Mouse (Mus musculus): Measurements from ENCODE around the gene Pik3ap1. TPM values are rescaled to one million over a fixed set of nuclear protein-coding genes. Genes with fewer than 3 reads are reported as not detected.
A peak's percentile ranks its signal among the peaks of the same experiment; 100 is the strongest.

The Pik3ap1 gene
- polyA plus RNA-seq, 1 experiment from 2014 or later: 1.3 TPM

- Histone ChIP-seq H3K4me3 (no peak overlapping the region), H3K9ac (no peak overlapping the region)
Measured at GRCm38 (mm10) chr19:41345028-41345741, 39.7 kb downstream of the Pik3ap1 start.

GRCm38 (mm10) chr19:41344666-41345027, 40.3 kb downstream of the Pik3ap1 start:
- no peaks in the 10 kb centered on the region for H3K27me3 ChIP-seq (replicated peaks)
- no peak for ATAC-seq (ENCODE audit: insufficient number of reproducible peaks, low FRiP score)
- WGBS: 82% methylated on average over 8 of the region's 8 CpGs
- H3K4me2 ChIP-seq: no peak overlapping the region
- no peak overlapping the region for H3K9ac ChIP-seq
- no peaks in the 10 kb centered on the region for H3K36me3 ChIP-seq
- no peak overlapping the region for H3K4me3 ChIP-seq
- no peak overlapping the region for H3K27ac ChIP-seq (ENCODE audit: poor library complexity, severe bottlenecking)
- peaks cover 7% of the 10 kb centered on the region for H3K4me1 ChIP-seq (replicated peaks)
- H3K9me3 ChIP-seq (replicated peaks): no peaks in the 10 kb centered on the region

More at GRCm38 (mm10) chr19:41345028-41345741, 39.7 kb downstream of the Pik3ap1 start:
- no peak for ATAC-seq (ENCODE audit: insufficient number of reproducible peaks, low FRiP score)
- H3K27me3 ChIP-seq (replicated peaks): no peaks in the 10 kb centered on the region
- peak overlapping the region; percentile 14; the same call in 1 of the 2 replicates for H3K4me2 ChIP-seq
- H3K9me3 ChIP-seq (replicated peaks): no peaks in the 10 kb centered on the region
- 63% methylated on average over 11 of the region's 11 CpGs for WGBS
- no peak overlapping the region for H3K27ac ChIP-seq (ENCODE audit: poor library complexity, severe bottlenecking)
- H3K4me1 ChIP-seq (replicated peaks): peaks cover 7% of the 10 kb centered on the region
- H3K36me3 ChIP-seq: no peaks in the 10 kb centered on the region

- Histone ChIP-seq H3K4me1 (replicated peaks) (peaks cover 13% of the 10 kb centered on the region), H3K9me3 (replicated peaks) (no peaks in the 10 kb centered on the region), H3K36me3 (no peaks in the 10 kb centered on the region), H3K4me2 (no peak overlapping the region), H3K27me3 (replicated peaks) (no peaks in the 10 kb centered on the region), H3K27ac (ENCODE audit: poor library complexity, severe bottlenecking) (no peak overlapping the region), H3K9ac (no peak overlapping the region), H3K4me3 (no peak overlapping the region)
- 78% methylated on average over 6 of the region's 6 CpGs for WGBS
- no peak for ATAC-seq (ENCODE audit: insufficient number of reproducible peaks, low FRiP score)
Measured at GRCm38 (mm10) chr19:41342592-41343090, 42.3 kb downstream of the Pik3ap1 start.

DNA sequence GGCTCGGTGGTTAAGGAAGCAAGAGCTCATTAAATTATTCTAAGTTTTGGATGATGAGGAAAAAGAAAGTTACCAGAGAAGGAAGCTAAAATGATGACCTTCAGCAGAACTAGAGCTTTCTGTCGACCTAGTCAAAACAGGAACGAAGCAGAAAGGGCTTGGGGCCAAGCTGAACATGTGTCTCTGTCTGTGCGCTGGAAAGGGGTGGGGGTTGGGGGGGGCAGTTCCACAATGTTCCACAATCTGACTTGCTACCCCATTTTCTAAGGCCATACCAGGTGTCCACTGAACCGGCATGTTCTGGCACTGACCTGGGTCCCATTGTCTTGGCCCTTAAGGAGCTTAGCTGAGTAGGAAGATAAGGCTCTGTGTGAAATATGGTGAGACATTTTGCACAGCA, 43.2 kb downstream of the Pik3ap1 start:
- Histone ChIP-seq H3K36me3 (no peaks in the 10 kb centered on the region), H3K4me3 (no peak overlapping the region), H3K4me1 (replicated peaks) (peaks cover 13% of the 10 kb centered on the region), H3K27ac (ENCODE audit: poor library complexity, severe bottlenecking) (no peak overlapping the region), H3K9me3 (replicated peaks) (no peaks in the 10 kb centered on the region), H3K27me3 (replicated peaks) (no peaks in the 10 kb centered on the region), H3K9ac (no peak overlapping the region), H3K4me2 (no peak overlapping the region)
- ATAC-seq (ENCODE audit: insufficient number of reproducible peaks, low FRiP score): no peak
- WGBS: 78% methylated on average over 5 of the region's 5 CpGs

DNA sequence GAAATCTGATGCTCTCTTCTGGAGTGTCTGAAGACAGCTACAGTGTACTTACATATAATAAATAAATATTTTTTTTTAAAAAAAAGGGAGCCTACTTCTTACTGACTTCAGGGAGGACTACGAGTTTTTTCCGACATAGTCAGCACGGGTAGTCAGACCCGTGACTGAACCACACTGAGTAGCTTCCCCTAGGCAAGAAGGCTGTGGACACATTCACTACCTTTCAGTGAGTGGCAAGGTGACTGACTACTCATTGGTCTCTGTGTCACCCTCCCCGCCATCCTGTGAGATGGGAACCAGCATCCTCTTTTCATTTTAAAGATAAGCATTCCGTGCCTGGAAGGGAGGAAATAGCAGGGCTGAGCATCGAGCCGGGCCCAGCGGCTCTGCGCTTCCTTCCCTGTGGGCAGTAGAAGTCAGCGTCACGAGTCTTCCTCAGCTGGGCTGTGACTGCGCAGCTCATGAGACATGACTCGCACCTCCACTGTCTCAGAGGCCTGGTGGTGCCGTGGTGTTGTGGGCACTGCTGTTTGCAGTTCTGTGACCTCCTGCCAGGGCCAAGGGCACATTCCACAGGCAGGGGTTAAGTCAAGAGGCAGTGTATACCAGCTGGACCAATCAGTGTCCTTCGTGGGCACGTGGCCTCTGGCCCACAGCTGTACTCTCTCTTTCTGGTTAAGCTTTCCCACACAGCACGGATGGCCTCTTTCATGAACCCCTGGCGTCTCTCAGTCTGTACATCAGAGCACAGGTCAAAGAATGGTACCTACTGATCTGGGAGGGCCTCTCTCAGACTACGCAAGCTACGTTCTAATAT, 45.7 kb downstream of the Pik3ap1 start:
- Histone ChIP-seq H3K9ac (no peak overlapping the region), H3K4me3 (no peak overlapping the region), H3K4me2 (0 out of 2 replicates have a peak overlapping the region, but pooled peaks have one; percentile 4), H3K4me1 (replicated peaks) (peaks cover 6% of the 10 kb centered on the region), H3K27me3 (replicated peaks) (no peaks in the 10 kb centered on the region), H3K36me3 (no peaks in the 10 kb centered on the region), H3K9me3 (replicated peaks) (no peaks in the 10 kb centered on the region), H3K27ac (ENCODE audit: poor library complexity, severe bottlenecking) (no peak overlapping the region)
- WGBS: 44% methylated on average over 21 of the region's 21 CpGs
- peak; percentile 29; the same call in 1 of the 2 replicates for ATAC-seq (ENCODE audit: insufficient number of reproducible peaks, low FRiP score)

- Histone ChIP-seq H3K9ac (no peak overlapping the region), H3K27ac (ENCODE audit: poor library complexity, severe bottlenecking) (no peak overlapping the region), H3K4me1 (replicated peaks) (peaks cover 6% of the 10 kb centered on the region), H3K9me3 (replicated peaks) (no peaks in the 10 kb centered on the region; the same call in 1 of the 2 replicates), H3K4me2 (no peak overlapping the region), H3K27me3 (replicated peaks) (no peaks in the 10 kb centered on the region), H3K4me3 (no peak overlapping the region), H3K36me3 (no peaks in the 10 kb centered on the region)
- 83% methylated on average over 6 of the region's 6 CpGs for WGBS
- no peak for ATAC-seq (ENCODE audit: insufficient number of reproducible peaks, low FRiP score)
Measured at GRCm38 (mm10) chr19:41338379-41338778, 46.5 kb downstream of the Pik3ap1 start.

DNA sequence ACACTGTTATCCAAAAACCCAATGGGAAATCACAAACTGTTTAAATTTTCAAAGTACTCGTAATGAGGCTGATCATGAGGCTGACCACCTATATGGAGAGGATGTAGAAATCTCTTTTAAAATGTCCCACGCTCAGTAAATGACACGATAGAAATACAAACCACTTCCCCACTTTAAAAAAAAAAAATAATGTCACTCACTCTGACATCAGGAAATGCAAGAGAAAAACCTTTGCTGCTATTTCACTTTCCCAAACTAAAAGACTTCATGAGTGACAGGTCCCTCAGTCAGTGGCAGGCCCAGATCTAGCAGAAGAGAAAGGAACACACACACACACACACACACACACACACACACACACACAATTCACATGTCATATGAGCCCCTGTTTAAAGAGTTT, 49.2 kb downstream of the Pik3ap1 start:
- ATAC-seq (ENCODE audit: insufficient number of reproducible peaks, low FRiP score): no peak
- Histone ChIP-seq H3K9ac (no peak overlapping the region), H3K4me3 (no peak overlapping the region), H3K27me3 (replicated peaks) (no peaks in the 10 kb centered on the region), H3K36me3 (no peaks in the 10 kb centered on the region), H3K9me3 (replicated peaks) (no peaks in the 10 kb centered on the region; the same call in 1 of the 2 replicates), H3K4me1 (replicated peaks) (peaks cover 6% of the 10 kb centered on the region), H3K4me2 (no peak overlapping the region), H3K27ac (ENCODE audit: poor library complexity, severe bottlenecking) (no peak overlapping the region)
- WGBS: 80% methylated on average over 3 of the region's 3 CpGs

DNA sequence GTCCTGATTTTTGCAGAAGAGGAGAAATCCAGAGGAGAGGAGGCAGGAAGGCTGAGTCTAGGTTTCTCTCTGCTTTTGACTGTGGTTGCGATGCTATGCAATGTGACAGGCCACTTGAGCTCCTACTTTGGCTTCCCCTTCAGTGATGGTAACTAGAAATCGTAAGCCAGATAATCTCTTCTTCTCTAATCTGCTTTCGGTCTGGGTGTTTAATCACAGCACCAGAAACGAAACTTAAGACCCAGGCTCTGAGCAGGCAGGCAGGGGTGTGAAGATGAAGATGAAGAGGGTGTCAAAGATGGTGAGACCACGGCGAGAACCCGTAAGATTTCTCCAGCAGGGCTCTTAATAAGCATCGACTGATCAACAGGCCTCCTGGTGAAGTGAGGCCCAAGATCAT, 51.9 kb downstream of the Pik3ap1 start:
- Histone ChIP-seq H3K4me3 (no peak overlapping the region), H3K9me3 (replicated peaks) (peaks cover 3% of the 10 kb centered on the region; the same call in 1 of the 2 replicates), H3K9ac (no peak overlapping the region), H3K4me1 (replicated peaks) (no peaks in the 10 kb centered on the region), H3K36me3 (no peaks in the 10 kb centered on the region), H3K27me3 (replicated peaks) (no peaks in the 10 kb centered on the region), H3K4me2 (no peak overlapping the region), H3K27ac (ENCODE audit: poor library complexity, severe bottlenecking) (no peak overlapping the region)
- WGBS: 50% methylated on average over 8 of the region's 8 CpGs
- no peak for ATAC-seq (ENCODE audit: insufficient number of reproducible peaks, low FRiP score)

DNA sequence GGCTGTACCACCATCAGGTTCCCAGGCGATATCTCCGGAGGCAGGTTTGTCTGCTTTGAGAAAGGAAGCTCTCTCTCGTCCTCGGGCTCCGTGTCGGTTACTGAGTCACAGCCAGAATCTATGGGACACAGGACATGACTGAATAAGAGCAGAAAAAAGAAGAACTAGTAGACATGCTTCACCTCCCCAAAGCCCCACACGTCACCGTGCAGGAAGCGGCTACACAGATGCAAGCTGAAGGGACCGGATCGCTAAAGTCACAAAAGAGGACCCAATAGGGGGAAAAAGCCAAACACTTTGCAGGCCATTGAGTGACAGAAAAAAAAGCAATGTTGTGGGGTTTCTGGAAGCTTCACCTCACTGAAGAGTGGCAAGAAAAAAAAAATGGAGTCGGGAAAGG, 52.7 kb downstream of the Pik3ap1 start:
- H3K9me3 ChIP-seq (replicated peaks): peaks cover 3% of the 10 kb centered on the region; the same call in 1 of the 2 replicates
- no peaks in the 10 kb centered on the region for H3K36me3 ChIP-seq
- 79% methylated on average over 12 of the region's 12 CpGs for WGBS
- H3K27me3 ChIP-seq (replicated peaks): no peaks in the 10 kb centered on the region
- H3K27ac ChIP-seq (ENCODE audit: poor library complexity, severe bottlenecking): no peak overlapping the region
- H3K4me3 ChIP-seq: no peak overlapping the region
- no peak overlapping the region for H3K4me2 ChIP-seq
- H3K4me1 ChIP-seq (replicated peaks): no peaks in the 10 kb centered on the region
- ATAC-seq (ENCODE audit: insufficient number of reproducible peaks, low FRiP score): no peak
- H3K9ac ChIP-seq: no peak overlapping the region

- H3K9ac ChIP-seq: no peak overlapping the region
- H3K27me3 ChIP-seq (replicated peaks): no peaks in the 10 kb centered on the region
- no peaks in the 10 kb centered on the region for H3K36me3 ChIP-seq
- no peak overlapping the region for H3K27ac ChIP-seq (ENCODE audit: poor library complexity, severe bottlenecking)
- no peak overlapping the region for H3K4me2 ChIP-seq
- peaks cover 3% of the 10 kb centered on the region; the same call in 1 of the 2 replicates for H3K9me3 ChIP-seq (replicated peaks)
- 81% methylated on average over 7 of the region's 7 CpGs for WGBS
- H3K4me1 ChIP-seq (replicated peaks): no peaks in the 10 kb centered on the region
- H3K4me3 ChIP-seq: no peak overlapping the region
- ATAC-seq (ENCODE audit: insufficient number of reproducible peaks, low FRiP score): no peak
Measured at GRCm38 (mm10) chr19:41330401-41330800, 54.5 kb downstream of the Pik3ap1 start.

- no peaks in the 10 kb centered on the region for H3K4me1 ChIP-seq (replicated peaks)
- no peak overlapping the region for H3K4me2 ChIP-seq
- H3K36me3 ChIP-seq: no peaks in the 10 kb centered on the region
- H3K9ac ChIP-seq: no peak overlapping the region
- no peak overlapping the region for H3K4me3 ChIP-seq
- H3K27me3 ChIP-seq (replicated peaks): no peaks in the 10 kb centered on the region
- no peak overlapping the region for H3K27ac ChIP-seq (ENCODE audit: poor library complexity, severe bottlenecking)
- no peak for ATAC-seq (ENCODE audit: insufficient number of reproducible peaks, low FRiP score)
- H3K9me3 ChIP-seq (replicated peaks): peaks cover 3% of the 10 kb centered on the region; the same call in 1 of the 2 replicates
- 89% methylated on average over 7 of the region's 7 CpGs for WGBS
Measured at GRCm38 (mm10) chr19:41329961-41330360, 54.9 kb downstream of the Pik3ap1 start.
